Mouse (Mus musculus): ENCODE results near the gene Cckar.

Cckar gene

DNA sequence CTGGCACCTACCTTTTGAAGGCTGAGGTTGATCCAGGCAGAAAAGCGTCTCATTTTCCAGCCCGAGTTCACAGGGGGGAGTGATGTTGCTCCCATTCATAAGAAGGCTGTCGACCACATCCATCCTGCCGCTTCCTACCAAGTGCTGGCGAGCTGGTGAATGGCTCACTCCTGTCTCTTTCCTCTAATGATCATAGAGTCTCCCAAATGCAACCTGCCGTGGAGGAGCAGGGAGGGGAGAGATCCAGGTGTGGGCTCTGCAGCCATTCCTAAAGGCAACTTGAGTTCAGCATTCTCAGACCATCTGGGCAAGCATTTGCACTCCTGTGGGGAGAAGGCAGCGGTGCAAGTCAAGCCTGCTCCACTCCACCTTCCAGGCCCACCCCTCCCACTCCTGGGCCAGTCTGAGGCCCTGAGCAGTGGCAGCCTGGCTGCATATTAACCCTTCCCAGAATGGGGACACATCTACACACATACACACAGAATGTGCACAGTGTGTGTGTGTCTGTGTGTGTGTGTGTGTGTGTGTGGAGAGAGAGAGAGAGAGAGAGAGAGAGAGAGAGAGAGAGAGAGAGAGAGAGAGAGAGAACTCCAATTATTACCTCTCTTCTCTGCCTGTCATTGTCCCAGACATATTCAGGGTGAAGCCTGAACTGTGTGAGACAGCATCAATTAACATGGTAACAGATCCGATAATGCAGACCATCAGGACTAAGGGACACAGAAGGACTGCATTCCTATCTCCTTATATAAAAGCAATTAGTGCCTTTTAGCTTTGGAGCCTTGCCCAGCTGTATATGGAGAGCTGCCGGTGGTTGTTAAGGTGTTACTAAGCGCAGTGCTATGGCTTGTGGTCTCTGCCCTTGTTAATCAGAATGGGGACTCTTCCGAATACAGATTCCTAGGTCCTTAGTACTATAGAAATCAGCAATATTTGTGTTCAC is at the start of gene Cckar:
Gene Cckar, minus strand, starts transcription at position 471 of the 943 bp plus-strand sequence.
- DNase-seq (ENCODE audit: low spot score in 2 of 2), result no peak

DNA sequence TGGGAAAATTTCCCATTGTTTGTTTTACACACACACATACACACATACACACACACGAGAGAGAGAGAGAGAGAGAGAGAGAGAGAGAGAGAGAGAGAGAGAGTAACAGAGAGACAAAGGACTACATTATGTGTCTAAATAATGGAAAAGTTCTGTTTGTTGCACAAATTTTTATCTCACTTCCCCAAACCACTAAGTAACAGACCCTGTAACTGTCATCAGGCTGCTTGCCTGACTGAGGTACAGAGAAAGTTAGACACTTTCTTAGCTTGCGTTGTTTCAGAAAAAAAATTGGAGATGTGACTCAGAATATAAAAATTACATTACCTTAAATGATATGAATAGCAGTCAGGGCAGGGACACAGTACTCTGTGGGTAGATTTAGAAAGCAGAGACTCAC is 36.6 kb upstream of the Cckar start:
- no peak for DNase-seq (ENCODE audit: low spot score in 2 of 2)

- no peak for DNase-seq (ENCODE audit: low spot score in 2 of 2)
These were observed 25.4 kb upstream of the Cckar start for GRCm38 (mm10) chr5:53732933-53733332.

DNA sequence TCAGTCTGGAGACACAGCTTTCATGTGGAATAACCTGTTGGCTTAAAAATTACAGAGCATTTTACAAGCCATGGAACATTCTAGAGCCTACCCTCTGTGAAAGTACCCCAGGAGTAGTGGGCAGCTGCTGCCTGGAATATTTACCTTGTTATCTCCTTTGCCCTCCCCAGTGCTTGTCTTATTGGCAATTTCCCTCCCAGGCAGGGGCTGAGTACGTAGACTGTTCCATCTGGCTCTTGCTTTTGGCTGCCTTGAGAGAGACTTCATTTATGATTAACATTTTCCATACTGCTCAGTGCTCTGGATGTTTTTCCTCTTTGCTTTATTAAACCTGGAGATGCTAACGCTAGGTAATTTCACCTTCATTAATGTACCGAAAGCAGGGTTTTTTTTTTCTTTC is 20.1 kb upstream of the Cckar start:
- DNase-seq (ENCODE audit: low spot score in 2 of 2), result no peak

DNA sequence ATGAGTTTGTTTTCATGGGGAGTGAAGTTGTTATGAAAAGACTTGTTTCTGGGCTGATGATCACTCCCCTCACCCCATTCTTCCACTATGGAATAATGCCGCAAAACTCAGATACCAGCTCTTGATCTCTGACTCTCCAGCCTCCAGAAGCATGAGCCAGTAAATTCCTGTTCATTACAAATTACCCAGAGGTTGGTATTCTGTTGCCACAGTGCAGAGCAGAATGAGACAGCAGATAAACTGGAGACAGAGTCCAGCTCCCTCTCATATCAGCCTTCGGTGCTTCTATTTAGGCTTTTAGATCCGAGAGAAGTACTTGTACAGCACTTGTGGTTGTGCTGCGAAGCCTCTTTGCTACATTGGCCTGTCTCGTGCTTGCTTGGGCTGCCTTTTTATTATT is 18.5 kb upstream of the Cckar start:
- DNase-seq (ENCODE audit: low spot score in 2 of 2), result no peak

GRCm38 (mm10) chr5:53716462-53716861 is 9.0 kb upstream of the Cckar start:
- no peak for DNase-seq (ENCODE audit: low spot score in 2 of 2)

DNA sequence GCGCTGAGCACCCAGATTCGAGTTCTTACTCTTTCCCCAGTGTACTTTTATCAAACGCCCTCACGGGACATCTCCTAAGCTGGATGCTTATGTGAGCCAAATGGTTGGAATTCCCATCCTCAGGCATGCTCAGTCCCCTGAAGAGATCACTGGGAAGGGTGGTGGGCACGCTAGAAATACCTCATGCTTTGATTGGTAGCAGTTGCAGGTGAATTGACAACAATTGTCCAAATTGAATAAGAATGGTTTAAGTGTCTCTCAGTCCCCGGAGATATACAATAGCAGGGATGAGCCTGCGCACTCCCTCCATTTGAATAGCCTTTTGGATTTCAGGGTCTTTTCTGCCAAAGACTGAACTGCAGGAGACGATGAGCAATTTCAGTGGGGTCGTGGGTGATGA is 3.8 kb upstream of the Cckar start:
- no peak for DNase-seq (ENCODE audit: low spot score in 2 of 2)

DNA sequence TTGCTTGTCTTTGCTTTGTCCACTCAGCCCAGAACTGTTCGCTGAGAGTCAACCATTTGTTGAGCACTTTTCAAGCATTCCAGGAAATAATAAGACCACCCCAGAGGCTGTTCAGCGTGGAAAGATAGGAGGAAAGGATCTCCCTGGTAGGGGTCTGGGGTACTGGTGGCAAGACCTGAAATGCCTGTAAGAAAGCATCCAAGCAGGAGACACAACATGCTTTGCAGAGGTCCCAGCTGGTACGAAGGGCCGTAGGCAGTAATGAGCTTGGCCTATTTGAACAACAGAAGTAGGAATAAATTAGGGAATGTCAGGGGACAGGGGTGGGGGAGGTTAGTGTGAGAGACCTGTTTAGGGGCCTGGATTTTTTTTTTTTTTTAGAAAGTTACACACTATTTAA is 686 bp upstream of the Cckar start:
- DNase-seq (ENCODE audit: low spot score in 2 of 2), result no peak

DNA sequence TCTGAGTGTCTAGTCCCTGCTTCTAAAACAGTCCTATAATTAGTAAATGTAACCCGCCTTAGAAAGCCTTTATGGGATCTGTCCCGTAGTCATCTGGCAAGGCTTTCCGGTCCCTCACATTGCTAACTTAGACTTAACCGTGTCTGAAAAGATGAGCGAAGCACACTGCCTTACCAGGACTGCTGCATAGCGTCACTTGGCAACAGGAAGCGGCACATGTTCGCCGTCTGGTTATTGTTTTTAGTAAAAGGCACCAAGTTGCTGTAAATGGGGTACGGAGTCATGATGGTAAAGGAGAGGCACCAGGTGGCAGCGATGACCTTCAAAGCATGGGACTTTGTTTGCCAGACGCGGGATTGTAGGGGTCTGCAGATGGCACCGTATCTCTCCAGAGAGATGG is 4.8 kb downstream of the Cckar start:
- DNase-seq (ENCODE audit: low spot score in 2 of 2), result no peak

DNA sequence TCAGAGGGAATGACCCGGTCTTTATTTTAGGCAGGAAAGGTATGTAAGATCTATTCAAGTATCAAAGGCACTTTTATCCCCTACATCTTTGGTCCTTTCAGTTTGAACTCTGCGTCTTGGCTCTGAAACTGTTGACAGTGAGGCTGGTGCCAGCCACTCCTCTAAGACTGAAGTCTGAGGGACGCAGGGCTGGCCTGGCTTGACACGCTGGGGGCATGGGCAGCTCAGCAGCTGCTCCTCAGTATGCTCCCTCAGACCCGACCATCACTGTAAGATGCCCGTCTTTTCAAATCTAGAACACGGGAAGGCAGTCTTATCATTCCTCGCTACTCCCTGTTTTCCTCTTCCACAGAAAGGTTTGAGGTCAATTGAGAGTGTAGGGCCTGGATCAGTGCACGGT is 9.7 kb downstream of the Cckar start:
- DNase-seq (ENCODE audit: low spot score in 2 of 2), result no peak

GRCm38 (mm10) chr5:53696701-53697100 is 10.8 kb downstream of the Cckar start:
- no peak for DNase-seq (ENCODE audit: low spot score in 2 of 2)

- DNase-seq (ENCODE audit: low spot score in 2 of 2), result no peak
These were observed 14.8 kb downstream of the Cckar start for GRCm38 (mm10) chr5:53692662-53693061.

- DNase-seq (ENCODE audit: low spot score in 2 of 2), result no peak
These were observed 15.4 kb downstream of the Cckar start for GRCm38 (mm10) chr5:53692100-53692499.

DNA sequence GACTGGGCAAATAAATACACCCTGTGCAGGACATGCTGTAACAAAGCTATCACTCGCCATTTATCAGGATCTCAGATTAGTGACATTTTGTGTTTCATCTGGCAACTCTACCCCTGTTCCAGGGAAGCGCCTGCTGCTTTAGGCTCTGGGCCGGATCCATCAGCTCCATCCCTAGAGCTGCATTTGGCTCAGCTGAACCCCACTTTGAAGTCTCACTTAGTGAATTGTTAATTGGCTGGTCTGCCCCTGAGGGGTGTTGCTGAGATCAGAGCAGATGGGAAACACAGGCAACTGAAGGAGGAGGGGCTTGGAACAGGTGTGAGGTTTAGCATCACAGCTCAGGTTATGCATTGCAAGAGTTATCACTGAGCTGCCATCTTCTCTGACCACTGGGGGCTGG is 15.9 kb downstream of the Cckar start:
- DNase-seq (ENCODE audit: low spot score in 2 of 2), result no peak

DNA sequence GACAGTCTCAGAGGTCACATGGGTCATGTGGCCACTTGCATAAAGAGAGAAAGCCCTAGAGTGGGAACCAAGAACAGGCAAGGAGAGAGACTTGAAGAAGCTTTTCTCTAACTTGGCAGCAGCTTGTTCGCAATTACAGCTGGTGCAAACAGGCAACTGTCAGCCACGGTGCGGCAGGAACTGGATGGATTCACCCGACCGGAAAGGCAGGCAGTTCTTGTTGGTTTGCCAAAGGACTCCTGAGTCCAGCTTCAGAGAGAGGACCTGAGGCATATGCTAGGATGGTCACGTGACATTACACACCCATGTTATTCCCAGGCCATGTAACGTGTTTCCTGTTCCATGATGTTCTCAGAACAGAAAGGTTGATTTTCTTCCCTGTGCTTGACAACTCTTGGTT is 19.2 kb downstream of the Cckar start:
- no peak for DNase-seq (ENCODE audit: low spot score in 2 of 2)

GRCm38 (mm10) chr5:53686379-53686778 is 21.1 kb downstream of the Cckar start:
- DNase-seq (ENCODE audit: low spot score in 2 of 2), result no peak

- no peak for DNase-seq (ENCODE audit: low spot score in 2 of 2)
These were observed 21.9 kb downstream of the Cckar start for GRCm38 (mm10) chr5:53685623-53686022.

DNA sequence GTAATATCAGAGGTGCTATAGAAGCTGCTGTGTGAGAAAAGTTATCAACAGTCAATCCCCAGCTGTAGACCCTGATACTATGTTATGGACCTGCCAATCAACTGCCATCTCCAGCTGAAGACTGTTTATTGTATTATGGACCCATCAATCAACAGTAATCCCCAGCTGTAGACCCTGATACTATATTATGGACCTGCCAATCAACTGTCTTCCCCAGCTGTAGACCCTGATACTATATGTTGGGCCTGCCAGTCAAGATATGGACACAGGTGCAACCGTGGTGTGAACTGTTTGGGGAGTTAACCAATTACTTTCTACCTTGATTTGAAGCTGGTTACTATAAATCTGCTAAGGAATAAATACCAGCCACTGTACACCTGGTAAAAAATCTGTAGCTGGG is 23.1 kb downstream of the Cckar start:
- no peak for DNase-seq (ENCODE audit: low spot score in 2 of 2)

GRCm38 (mm10) chr5:53683916-53684315 is 23.6 kb downstream of the Cckar start:
- no peak for DNase-seq (ENCODE audit: low spot score in 2 of 2)

GRCm38 (mm10) chr5:53679651-53680050 is 27.9 kb downstream of the Cckar start:
- DNase-seq (ENCODE audit: low spot score in 2 of 2), result no peak

- no peak for DNase-seq (ENCODE audit: low spot score in 2 of 2)
These were observed 29.3 kb downstream of the Cckar start for GRCm38 (mm10) chr5:53678036-53678767.

DNA sequence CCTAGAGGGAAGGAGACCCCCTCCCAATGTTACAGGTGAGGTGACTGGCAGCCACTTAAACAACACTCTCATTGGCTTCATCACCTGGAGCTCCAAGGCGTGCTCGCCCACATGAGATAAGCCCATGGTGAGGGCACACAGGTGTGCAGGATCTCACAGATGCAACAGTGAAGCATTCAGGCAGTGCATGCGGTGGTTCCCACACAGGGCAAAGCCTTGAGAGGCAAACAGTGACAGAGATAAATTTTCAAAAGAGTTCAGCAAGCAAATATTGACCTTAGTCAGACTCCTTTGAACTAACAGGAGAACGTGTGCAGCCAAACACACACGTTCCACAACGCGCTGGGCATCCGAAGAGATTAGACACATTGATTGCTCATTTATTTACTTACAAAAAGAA is 30.8 kb downstream of the Cckar start:
- no peak for DNase-seq (ENCODE audit: low spot score in 2 of 2)

Measured in natural killer cell, adult 2 months (primary cell).